Mouse (Mus musculus): ENCODE results near the gene Ctla4.

Gene Ctla4

GRCm38 (mm10) chr1:60866043-60866442 is 20.8 kb upstream of the Ctla4 start:
- no peak for DNase-seq

- DNase-seq, result peak; percentile 27 to 34
These were observed 18.2 kb upstream of the Ctla4 start for GRCm38 (mm10) chr1:60868333-60869277.

- DNase-seq, result no peak
These were observed 11.5 kb upstream of the Ctla4 start for GRCm38 (mm10) chr1:60875267-60875666.

GRCm38 (mm10) chr1:60880116-60880867 is 6.5 kb upstream of the Ctla4 start:
- no peak for DNase-seq

GRCm38 (mm10) chr1:60882792-60883191 is 4.0 kb upstream of the Ctla4 start:
- no peak for DNase-seq

GRCm38 (mm10) chr1:60883279-60883678 is 3.5 kb upstream of the Ctla4 start:
- DNase-seq, result no peak

GRCm38 (mm10) chr1:60884611-60885010 is 2.2 kb upstream of the Ctla4 start:
- DNase-seq, result no peak

GRCm38 (mm10) chr1:60898127-60898932 is 11.5 kb downstream of the Ctla4 start:
- no peak for DNase-seq

GRCm38 (mm10) chr1:60898933-60899210 is 12.1 kb downstream of the Ctla4 start:
- DNase-seq, result no peak

GRCm38 (mm10) chr1:60899244-60899643 is 12.4 kb downstream of the Ctla4 start:
- no peak for DNase-seq

- no peak for DNase-seq
These were observed 15.7 kb downstream of the Ctla4 start for GRCm38 (mm10) chr1:60902547-60902946.

- DNase-seq, result no peak
These were observed 16.3 kb downstream of the Ctla4 start for GRCm38 (mm10) chr1:60903126-60903525.

- no peak for DNase-seq
These were observed 17.7 kb downstream of the Ctla4 start for GRCm38 (mm10) chr1:60904456-60904978.

GRCm38 (mm10) chr1:60907466-60907865 is 20.7 kb downstream of the Ctla4 start:
- DNase-seq, result no peak

GRCm38 (mm10) chr1:60908751-60909161 is 22.0 kb downstream of the Ctla4 start:
- no peak for DNase-seq

GRCm38 (mm10) chr1:60909746-60910145 is 22.9 kb downstream of the Ctla4 start:
- no peak for DNase-seq

- DNase-seq, result no peak
These were observed 24.0 kb downstream of the Ctla4 start for GRCm38 (mm10) chr1:60910796-60911195.

- DNase-seq, result no peak
These were observed 24.8 kb downstream of the Ctla4 start for GRCm38 (mm10) chr1:60911631-60912030.

GRCm38 (mm10) chr1:60913305-60913704 is 26.5 kb downstream of the Ctla4 start:
- no peak for DNase-seq

GRCm38 (mm10) chr1:60916281-60916781 is 29.5 kb downstream of the Ctla4 start:
- DNase-seq, result no peak

GRCm38 (mm10) chr1:60920493-60921355 is 33.9 kb downstream of the Ctla4 start:
- DNase-seq, result no peak

GRCm38 (mm10) chr1:60929036-60929435 is 42.2 kb downstream of the Ctla4 start:
- no peak for DNase-seq

Data from cerebellum, postnatal 36 days (tissue).